Mouse (Mus musculus) left cerebral cortex, postnatal 25 days (tissue): ENCODE data around the gene R3hcc1l. TPM values are rescaled to one million over a fixed set of nuclear protein-coding genes. Genes with fewer than 3 reads are reported as not detected.

ENCODE experiments used
- DNase-seq, 2 experiments: peaks; one replicate each; pipeline ENCODE4 v3.0.0; 2022; ENCODE audit warnings: low spot score in 2 of 2, mixed read lengths in 1 of 2
- intact Hi-C: fragments of 180-260 bp; cut with DNase I; formaldehyde crosslinking; loops from one replicate; pipeline ENCODE4 v1.15.1; 2025
- total RNA-seq, 2 experiments: library from RNA; stranded (reverse); gene quantifications; 2 replicates each; pipeline ENCODE4 v1.2.3; 2021

Gene R3hcc1l
- 10 to 100 TPM; 18.5 to 19.6 TPM for total RNA-seq

GRCm38 (mm10) chr19:42518620-42519310 is at the start of gene R3hcc1l:
R3hcc1l (plus strand) TSS chr19:42518759.
- peak; percentile 97 for DNase-seq
- intact Hi-C loops = loop anchor here (5.0 kb wide), 1 partner anchor 86 kb away; the partner anchor contains the start of gene Crtac1

DNA sequence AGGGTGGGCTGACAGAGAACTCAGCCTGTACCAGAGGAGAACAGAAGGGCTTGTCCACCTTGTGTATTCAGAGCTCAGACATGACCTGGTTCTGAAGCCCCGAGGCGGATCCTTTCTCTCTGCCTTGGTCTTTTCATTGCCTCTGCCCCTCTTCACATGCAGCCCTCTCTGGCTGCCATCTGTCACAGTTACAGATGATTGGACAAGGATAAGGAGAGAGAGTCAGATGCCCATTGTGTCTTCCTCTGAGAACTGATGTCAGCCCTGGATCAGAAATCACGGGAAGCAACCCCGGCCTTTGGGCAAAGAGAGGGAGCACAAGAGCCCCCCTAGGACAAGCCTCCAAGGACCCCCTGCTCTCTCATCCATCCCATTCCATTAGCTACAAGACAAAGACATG is 47.0 kb upstream of the R3hcc1l start:
- DNase-seq = no peak
- intact Hi-C loops = no loop called here

GRCm38 (mm10) chr19:42472831-42473230 is 45.7 kb upstream of the R3hcc1l start:
- intact Hi-C loops = no loop called here
- no peak for DNase-seq

GRCm38 (mm10) chr19:42477769-42478168 is 40.8 kb upstream of the R3hcc1l start:
- intact Hi-C loops = no loop called here
- peak in 1 of 2 experiments; percentile 82 for DNase-seq

GRCm38 (mm10) chr19:42478303-42478702 is 40.3 kb upstream of the R3hcc1l start:
- intact Hi-C loops = no loop called here
- DNase-seq = no peak

DNA sequence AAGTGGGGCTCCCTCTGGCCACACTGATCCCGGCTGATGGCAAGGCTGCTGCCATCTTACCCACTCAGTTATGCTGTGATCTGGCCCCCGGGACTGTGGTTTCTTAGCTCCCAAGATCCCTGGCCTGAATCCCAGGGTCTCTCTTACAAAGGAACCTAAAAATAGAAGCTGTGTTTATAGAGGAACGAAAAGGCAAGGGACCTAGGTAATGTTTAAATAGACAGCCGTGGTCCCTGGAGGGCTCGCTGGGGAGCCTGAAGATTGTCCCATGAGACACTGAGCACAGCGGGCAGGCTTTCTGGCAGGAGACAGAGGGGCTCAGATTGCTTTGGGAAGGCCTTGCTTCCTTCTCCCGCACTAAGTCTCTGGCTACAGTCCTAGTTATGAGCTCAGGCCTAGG is 33.1 kb upstream of the R3hcc1l start:
- intact Hi-C loops = no loop called here
- no peak for DNase-seq

DNA sequence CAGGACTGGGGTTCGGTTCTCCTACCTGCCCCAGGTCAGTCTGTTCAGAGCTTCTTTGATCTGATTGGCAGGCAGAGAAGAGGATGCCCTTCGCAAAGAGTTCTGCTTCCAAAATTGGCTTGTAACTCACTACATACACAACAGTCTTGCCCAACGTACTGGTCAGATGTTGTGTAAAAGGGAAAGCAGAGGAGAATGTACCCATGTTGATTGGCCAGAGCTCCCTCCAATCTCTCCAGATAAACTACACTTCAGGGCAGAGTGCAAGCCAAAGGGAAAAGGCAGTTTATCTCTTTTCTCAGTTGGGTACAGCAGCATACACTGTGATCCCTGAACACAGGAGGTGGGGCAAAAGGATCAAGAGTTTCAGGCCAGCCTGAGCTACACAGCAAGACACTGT is 31.3 kb upstream of the R3hcc1l start:
- intact Hi-C loops = no loop called here
- DNase-seq = no peak

- intact Hi-C loops = no loop called here
- peak in 1 of 2 experiments; percentile 33 for DNase-seq
These were observed 25.2 kb upstream of the R3hcc1l start for GRCm38 (mm10) chr19:42493257-42493917.

DNA sequence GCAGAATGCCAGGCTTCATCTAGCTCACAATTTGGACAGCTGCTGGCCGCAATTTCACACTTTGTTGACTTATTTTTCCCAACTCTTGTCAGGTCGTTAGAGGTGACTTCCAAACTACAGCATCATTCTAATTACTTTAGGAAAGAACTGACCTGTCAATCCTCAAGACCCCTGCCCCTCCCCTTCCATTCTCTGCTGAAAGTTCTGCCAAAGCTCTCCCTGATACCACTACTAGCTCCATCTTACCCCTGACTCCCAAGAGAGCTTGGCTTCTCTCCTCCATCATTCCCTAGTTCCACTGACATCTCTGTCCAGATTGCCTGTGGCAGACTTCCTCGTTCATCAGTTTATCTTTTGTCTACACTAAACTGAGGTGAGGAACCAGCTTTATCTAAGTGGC is 14.4 kb upstream of the R3hcc1l start:
- DNase-seq = no peak
- intact Hi-C loops = no loop called here

- intact Hi-C loops = no loop called here
- no peak for DNase-seq
These were observed 8.9 kb upstream of the R3hcc1l start for GRCm38 (mm10) chr19:42509625-42510024.

DNA sequence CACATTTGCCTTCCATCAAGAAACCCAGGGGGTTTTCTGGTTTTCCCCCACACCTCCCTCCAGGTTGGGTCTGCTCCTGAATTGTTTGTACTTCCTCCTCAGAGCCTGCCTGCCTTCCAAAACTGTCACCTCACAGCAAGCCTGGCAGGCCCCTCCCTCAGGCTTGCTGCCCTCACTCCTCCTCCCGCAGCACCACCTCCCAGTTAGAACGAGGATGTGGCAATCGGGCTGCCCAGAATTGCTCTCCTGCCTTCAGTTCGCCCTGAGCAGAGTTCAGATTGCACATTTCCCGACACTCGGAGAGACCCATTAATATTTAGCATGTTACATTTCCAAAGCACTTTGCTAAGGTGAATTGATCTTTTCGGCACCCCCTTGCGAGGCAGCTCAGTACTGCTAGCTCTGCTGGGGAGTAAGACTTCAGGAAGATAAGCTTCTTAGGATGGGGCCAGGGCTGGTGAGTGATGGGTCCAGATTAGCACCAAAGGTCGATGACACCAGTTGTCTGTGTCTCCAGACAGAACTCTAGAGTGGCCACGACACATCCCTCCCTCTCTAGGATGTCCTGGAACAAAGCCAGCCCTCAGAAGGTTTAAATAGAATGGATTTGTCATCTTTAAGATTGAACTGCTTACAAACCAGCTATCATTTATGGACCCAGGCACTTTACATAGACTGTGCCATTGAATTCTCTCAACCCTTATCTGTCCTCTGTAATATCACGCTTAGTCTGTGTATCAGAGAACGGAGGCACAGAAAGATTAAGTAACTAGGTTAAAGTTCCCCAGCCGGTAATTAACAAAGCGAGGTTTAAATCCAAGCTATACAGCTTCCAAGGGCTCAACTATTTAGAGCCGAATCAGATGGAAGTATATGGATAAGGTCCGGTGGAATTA is 8.0 kb upstream of the R3hcc1l start:
- intact Hi-C loops = no loop called here
- no peak for DNase-seq

DNA sequence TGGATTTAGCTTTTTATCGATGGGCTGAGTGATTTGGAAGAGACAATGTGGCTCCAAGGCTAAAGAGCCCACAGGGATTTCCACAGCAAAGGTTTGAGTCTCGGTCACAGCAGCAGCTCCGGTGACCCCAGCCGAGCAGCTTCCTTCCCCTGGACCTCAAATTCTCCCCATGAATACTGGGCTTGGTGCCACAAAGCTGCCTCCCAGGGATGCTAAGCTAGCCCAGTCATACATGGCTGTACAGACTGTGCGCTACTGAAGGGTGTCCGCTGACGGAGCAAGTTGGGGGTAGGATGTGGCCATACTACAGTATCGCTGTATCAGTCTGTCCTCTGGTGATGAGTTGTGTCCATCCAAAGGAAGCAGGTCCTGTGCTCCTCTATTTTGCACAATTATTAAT is 2.9 kb upstream of the R3hcc1l start:
- intact Hi-C loops = loop anchor here (5.0 kb wide), 1 partner anchor 83 kb away; the partner anchor contains the start of gene Crtac1

GRCm38 (mm10) chr19:42516121-42516520 is 2.4 kb upstream of the R3hcc1l start:
- no peak for DNase-seq
- intact Hi-C loops = loop anchor here (5.0 kb wide), 1 partner anchor 84 kb away; the partner anchor contains the start of gene Crtac1

More for the DNA sequence above, 2.9 kb upstream of the R3hcc1l start:
- DNase-seq = no peak

GRCm38 (mm10) chr19:42517957-42518619 is 471 bp upstream of the R3hcc1l start:
- intact Hi-C loops = loop anchor here (5.0 kb wide), 1 partner anchor 86 kb away; the partner anchor contains the start of gene Crtac1

GRCm38 (mm10) chr19:42519760-42520159 is 1.2 kb downstream of the R3hcc1l start:
- intact Hi-C loops = loop anchor here (5.0 kb wide), 2 partner anchors 87 to 202 kb away; partner anchors contain the start of gene Crtac1
- DNase-seq = no peak

More at GRCm38 (mm10) chr19:42517957-42518619, 471 bp upstream of the R3hcc1l start:
- no peak for DNase-seq

DNA sequence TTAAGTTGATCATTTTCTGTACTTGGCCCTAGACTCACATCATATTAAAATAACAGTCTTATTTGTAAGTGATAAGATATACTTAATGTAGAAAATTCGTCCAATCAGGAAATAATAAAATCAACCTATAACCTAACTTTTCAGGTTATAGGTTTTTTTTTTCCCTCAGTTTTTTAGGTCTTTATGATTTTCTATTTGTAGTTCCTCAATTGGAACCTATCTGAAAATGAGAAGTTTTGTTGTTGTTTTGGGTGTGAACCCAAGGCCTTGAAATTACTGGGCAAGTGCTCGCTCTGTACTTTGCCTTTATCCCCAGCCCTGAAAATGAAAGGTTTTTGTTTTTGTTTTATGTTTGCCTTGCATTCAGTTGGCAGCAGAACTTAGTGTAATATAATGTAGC is 6.1 kb downstream of the R3hcc1l start:
- intact Hi-C loops = loop anchor here (5.0 kb wide), 1 partner anchor 207 kb away; no protein-coding TSS in a partner anchor
- DNase-seq = no peak

DNA sequence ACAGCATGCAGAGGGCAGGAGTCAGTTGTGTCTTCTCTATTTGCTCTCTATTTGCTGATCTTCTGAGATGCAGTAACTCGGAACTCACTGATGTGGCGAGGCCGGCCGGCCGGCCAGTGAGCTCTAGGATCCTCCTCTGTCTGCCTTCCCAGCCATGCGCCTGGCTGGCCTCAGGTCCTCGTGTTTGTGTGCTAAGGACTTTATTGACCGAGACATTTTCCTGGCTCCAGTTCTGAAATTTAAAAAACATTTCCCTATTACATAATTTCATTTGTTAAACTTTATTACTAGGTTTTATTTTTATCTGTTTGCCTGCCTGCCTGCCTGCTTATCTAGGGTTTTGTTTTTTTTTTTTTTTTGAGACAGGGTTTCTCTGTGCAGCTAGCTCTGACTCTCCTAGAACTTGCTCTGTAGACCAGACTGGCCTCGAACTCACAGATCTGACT is 11.5 kb downstream of the R3hcc1l start:
- intact Hi-C loops = no loop called here
- DNase-seq = no peak

GRCm38 (mm10) chr19:42534427-42534826 is 15.9 kb downstream of the R3hcc1l start:
- no peak for DNase-seq
- intact Hi-C loops = no loop called here

DNA sequence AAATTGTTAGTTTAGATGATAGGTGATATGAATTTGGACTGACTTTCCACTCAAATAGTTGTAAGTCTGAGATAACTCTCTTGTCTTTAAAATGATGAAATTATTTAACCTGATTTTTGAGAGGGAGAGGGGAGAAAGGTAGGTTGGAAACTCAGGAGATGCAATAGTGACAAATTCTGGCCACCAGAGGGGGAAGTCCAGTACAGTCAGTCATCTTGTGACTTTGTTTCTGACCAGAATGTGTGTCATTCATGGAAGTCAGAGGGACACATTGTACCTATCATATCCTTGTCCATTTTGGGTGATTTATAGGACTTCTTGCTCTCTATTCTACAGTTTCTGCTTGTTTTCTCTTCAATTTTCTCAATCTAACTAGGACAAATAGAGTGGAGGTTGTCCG is 19.0 kb downstream of the R3hcc1l start:
- intact Hi-C loops = no loop called here
- DNase-seq = no peak
